Mouse (Mus musculus): ENCODE data around the gene Dcaf7. TPM values are rescaled to one million over a fixed set of nuclear protein-coding genes. Genes with fewer than 3 reads are reported as not detected.
"Not testable (repeated sequence)": the region's sequence is repeated elsewhere in the genome, so short reads cannot be mapped to it uniquely, and the experiment has no call there.

Gene Dcaf7
- polyA plus RNA-seq, 1 experiment from 2014 or later, result 152 TPM

DNA sequence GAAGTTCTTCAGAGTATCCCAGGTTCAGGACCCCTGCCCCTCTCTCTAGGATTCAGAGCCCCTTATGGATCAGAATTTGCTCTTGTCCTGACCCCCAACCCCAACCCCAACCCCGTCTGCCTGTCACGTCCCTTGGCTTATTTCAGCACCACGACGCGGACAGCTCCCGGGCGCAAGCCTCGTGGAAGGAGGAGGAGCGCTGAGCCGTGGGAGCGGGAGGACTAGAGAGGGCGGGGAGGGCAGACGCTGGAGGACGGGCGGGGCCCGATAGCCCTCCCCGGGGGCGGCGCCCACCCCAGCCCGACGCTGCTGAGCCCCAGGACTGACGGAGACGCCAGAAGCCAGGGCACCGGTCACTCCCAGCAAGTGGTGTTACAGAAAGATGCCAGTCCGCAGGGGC, 28.9 kb upstream of the Dcaf7 start, which contains the start of gene Kcnh6:
Gene Kcnh6 (plus strand): TSS at position 304 of the 400 bp plus-strand sequence.
- 3% methylated on average over 21 of the region's 25 CpGs for WGBS
- Histone ChIP-seq H3K4me3 (ENCODE audit: low read length) (peak within 1 kb of the TSS; percentile 32), H3K4me2 (ENCODE audit: low read length) (peak within 1 kb of the TSS; percentile 68), H3K9me3 (ENCODE audit: control insufficient read depth, low read length) (no peaks in the 10 kb centered on the region), H3K27ac (ENCODE audit: low read depth, low read length) (no peak within 1 kb of the TSS), H3K36me3 (ENCODE audit: control insufficient read depth, insufficient read depth, low read length) (no peaks in the 10 kb centered on the region), H3K9ac (ENCODE audit: low read depth, low read length) (peak within 1 kb of the TSS; percentile 53), H3K4me1 (ENCODE audit: control insufficient read depth, insufficient read depth, low read depth, low read length) (peaks cover 3% of the 10 kb centered on the region), H3K27me3 (replicated peaks; ENCODE audit: control insufficient read depth, insufficient read depth, low read length) (no peaks in the 10 kb centered on the region)
- no peak for ATAC-seq

DNA sequence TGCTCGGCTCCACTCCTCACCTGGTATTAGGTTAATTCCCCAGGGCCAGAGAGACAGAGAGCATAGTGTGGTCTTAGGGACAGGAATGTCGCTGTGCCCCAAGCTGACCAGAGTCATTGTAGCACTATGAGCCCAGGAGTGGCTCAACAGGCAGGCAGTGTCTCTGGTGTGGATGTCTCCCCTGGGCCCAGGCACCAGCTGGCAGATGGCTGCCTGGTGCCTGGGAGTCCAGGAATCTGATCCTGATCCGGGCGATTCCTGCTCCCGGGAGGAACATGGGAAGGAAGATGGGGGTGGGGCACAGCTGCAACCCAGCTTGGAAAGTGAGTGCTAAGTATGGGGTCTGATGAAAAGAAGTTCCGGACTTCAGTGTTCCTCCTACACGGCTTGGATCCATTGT, 24.0 kb upstream of the Dcaf7 start:
- WGBS, result 51% methylated on average over 7 of the region's 7 CpGs
- no peaks in the 10 kb centered on the region for H3K9me3 ChIP-seq (ENCODE audit: control insufficient read depth, low read length)
- no peak overlapping the region for H3K9ac ChIP-seq (ENCODE audit: low read depth, low read length)
- ATAC-seq, result no peak
- no peak overlapping the region for H3K4me3 ChIP-seq (ENCODE audit: low read length)
- peaks cover 11% of the 10 kb centered on the region for H3K4me1 ChIP-seq (ENCODE audit: control insufficient read depth, insufficient read depth, low read depth, low read length)
- H3K36me3 ChIP-seq (ENCODE audit: control insufficient read depth, insufficient read depth, low read length), result no peaks in the 10 kb centered on the region
- no peak overlapping the region for H3K4me2 ChIP-seq (ENCODE audit: low read length)
- no peak overlapping the region for H3K27ac ChIP-seq (ENCODE audit: low read depth, low read length)
- H3K27me3 ChIP-seq (replicated peaks; ENCODE audit: control insufficient read depth, insufficient read depth, low read length), result no peaks in the 10 kb centered on the region

DNA sequence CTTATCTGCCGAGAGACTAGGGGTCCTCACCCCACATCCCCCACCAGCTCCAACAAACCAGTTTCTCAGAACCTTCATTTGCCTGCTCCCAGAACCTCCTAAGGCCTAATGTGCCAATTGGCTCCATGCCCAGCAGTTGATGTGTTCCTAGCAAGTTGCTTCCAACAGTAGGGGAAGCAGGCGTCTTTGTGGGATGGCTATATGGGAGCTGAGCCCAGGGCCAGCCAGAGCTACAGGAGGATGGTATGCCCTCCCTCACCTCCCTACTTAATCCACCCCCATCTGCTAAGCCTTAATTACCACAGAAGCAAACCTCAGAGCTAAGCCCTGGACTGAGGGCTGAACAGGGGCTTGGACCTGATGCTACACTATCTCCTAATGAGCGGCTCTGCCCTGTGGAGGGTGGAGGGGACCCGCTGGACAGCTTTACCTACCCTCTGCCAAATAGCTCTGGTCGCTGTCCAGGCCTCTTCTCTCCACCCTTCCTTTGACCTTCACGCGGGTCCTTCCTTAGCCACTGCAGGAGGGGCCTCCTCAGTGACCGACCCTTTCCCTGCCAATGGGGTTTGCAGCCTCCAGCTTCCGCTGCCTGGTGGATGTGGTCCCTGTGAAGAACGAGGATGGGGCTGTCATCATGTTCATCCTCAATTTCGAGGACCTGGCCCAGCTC, 23.0 kb upstream of the Dcaf7 start:
- Histone ChIP-seq H3K36me3 (ENCODE audit: control insufficient read depth, insufficient read depth, low read length) (no peaks in the 10 kb centered on the region), H3K4me1 (ENCODE audit: control insufficient read depth, insufficient read depth, low read depth, low read length) (peaks cover 8% of the 10 kb centered on the region; the same call in 1 of the 2 replicates), H3K27me3 (replicated peaks; ENCODE audit: control insufficient read depth, insufficient read depth, low read length) (no peaks in the 10 kb centered on the region), H3K4me2 (ENCODE audit: low read length) (no peak overlapping the region), H3K27ac (ENCODE audit: low read depth, low read length) (no peak overlapping the region), H3K9me3 (ENCODE audit: control insufficient read depth, low read length) (no peaks in the 10 kb centered on the region), H3K9ac (ENCODE audit: low read depth, low read length) (no peak overlapping the region), H3K4me3 (ENCODE audit: low read length) (no peak overlapping the region)
- peak; percentile 69 for ATAC-seq
- 56% methylated on average over 11 of the region's 11 CpGs for WGBS

DNA sequence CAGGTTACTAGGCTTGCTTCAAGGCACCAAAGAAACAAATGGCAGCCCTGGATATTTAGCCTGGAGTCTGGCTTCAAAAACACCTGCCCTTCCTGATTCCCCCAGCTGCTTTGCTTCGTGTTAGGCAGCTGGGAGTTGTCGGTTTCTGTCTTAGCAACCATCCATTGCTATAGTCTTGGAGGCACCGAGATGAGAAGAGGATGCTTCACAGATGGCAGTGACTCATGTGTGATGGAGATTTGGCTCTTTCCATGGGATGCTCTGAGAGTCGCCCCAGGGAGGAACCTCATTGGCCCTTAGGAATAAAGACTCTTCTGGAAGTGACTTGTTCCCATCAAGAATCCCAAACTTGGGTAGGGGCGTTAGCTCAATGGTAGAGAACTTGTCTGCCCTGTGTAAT, 20.2 kb upstream of the Dcaf7 start:
- H3K27me3 ChIP-seq (replicated peaks; ENCODE audit: control insufficient read depth, insufficient read depth, low read length), result no peaks in the 10 kb centered on the region
- no peak overlapping the region for H3K27ac ChIP-seq (ENCODE audit: low read depth, low read length)
- H3K4me1 ChIP-seq (ENCODE audit: control insufficient read depth, insufficient read depth, low read depth, low read length), result peaks cover 18% of the 10 kb centered on the region
- no peak overlapping the region for H3K9ac ChIP-seq (ENCODE audit: low read depth, low read length)
- no peak for ATAC-seq
- H3K9me3 ChIP-seq (ENCODE audit: control insufficient read depth, low read length), result no peaks in the 10 kb centered on the region
- no peak overlapping the region for H3K4me3 ChIP-seq (ENCODE audit: low read length)
- no peaks in the 10 kb centered on the region for H3K36me3 ChIP-seq (ENCODE audit: control insufficient read depth, insufficient read depth, low read length)
- no peak overlapping the region for H3K4me2 ChIP-seq (ENCODE audit: low read length)
- 81% methylated on average over 5 of the region's 5 CpGs for WGBS

DNA sequence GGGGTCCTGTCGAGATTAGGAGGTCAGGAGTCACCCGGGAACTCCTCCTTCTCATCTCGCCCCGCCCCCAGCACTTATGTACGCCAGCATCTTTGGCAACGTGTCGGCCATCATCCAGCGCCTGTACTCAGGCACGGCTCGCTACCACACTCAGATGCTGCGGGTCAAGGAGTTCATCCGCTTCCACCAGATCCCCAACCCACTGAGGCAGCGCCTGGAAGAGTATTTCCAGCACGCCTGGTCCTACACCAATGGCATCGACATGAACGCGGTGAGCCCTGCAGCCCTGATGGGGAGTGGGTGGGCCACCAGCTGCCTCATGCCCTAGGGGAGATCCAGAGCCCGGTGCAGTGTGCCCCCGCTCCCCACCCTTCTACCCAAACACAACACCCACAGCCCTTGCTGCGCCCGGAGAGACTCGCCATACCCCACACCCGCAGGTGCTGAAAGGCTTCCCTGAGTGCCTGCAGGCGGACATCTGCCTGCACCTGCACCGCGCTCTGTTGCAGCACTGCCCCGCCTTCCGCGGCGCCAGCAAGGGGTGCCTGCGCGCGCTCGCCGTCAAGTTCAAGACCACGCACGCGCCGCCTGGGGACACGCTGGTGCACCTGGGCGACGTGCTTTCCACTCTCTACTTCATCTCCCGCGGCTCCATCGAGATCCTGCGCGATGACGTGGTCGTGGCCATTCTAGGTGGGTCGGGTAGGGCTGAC, 16.5 kb upstream of the Dcaf7 start:
- peak; percentile 86 for ATAC-seq
- H3K9ac ChIP-seq (ENCODE audit: low read depth, low read length), result peak overlapping the region; percentile 68
- peak overlapping the region; percentile 57 for H3K27ac ChIP-seq (ENCODE audit: low read depth, low read length)
- peaks cover 10% of the 10 kb centered on the region for H3K4me1 ChIP-seq (ENCODE audit: control insufficient read depth, insufficient read depth, low read depth, low read length)
- peak overlapping the region; percentile 54 for H3K4me3 ChIP-seq (ENCODE audit: low read length)
- H3K36me3 ChIP-seq (ENCODE audit: control insufficient read depth, insufficient read depth, low read length), result no peaks in the 10 kb centered on the region
- no peaks in the 10 kb centered on the region for H3K27me3 ChIP-seq (replicated peaks; ENCODE audit: control insufficient read depth, insufficient read depth, low read length)
- peak overlapping the region; percentile 76 for H3K4me2 ChIP-seq (ENCODE audit: low read length)
- H3K9me3 ChIP-seq (ENCODE audit: control insufficient read depth, low read length), result no peaks in the 10 kb centered on the region
- WGBS, result 1% methylated on average over 50 of the region's 50 CpGs

DNA sequence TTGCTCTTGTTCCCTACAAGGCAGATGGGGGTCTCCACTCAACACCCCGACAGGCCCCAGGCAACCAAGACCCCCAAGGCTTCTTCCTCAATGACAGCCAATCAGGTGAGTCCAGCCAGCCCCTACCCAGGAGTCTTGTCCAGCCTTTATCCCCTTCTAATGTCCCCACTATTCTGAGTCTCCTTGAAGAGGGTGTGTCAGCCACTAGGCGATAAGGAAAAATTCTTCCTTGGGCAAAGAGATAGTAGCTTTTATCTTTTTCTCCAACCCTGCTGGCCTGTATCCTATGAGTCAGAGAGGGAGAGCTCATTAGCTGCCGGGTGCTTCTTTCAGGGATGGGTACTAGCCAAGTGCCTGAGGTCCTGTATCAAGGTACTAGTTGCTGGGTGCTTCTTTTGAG, 10.9 kb upstream of the Dcaf7 start:
- Histone ChIP-seq H3K36me3 (ENCODE audit: control insufficient read depth, insufficient read depth, low read length) (no peaks in the 10 kb centered on the region), H3K9ac (ENCODE audit: low read depth, low read length) (no peak overlapping the region), H3K4me2 (ENCODE audit: low read length) (no peak overlapping the region), H3K9me3 (ENCODE audit: control insufficient read depth, low read length) (no peaks in the 10 kb centered on the region), H3K4me1 (ENCODE audit: control insufficient read depth, insufficient read depth, low read depth, low read length) (peaks cover 4% of the 10 kb centered on the region), H3K27me3 (replicated peaks; ENCODE audit: control insufficient read depth, insufficient read depth, low read length) (no peaks in the 10 kb centered on the region), H3K4me3 (ENCODE audit: low read length) (no peak overlapping the region), H3K27ac (ENCODE audit: low read depth, low read length) (no peak overlapping the region)
- ATAC-seq, result no peak
- WGBS, result 79% methylated on average over 3 of the region's 3 CpGs

DNA sequence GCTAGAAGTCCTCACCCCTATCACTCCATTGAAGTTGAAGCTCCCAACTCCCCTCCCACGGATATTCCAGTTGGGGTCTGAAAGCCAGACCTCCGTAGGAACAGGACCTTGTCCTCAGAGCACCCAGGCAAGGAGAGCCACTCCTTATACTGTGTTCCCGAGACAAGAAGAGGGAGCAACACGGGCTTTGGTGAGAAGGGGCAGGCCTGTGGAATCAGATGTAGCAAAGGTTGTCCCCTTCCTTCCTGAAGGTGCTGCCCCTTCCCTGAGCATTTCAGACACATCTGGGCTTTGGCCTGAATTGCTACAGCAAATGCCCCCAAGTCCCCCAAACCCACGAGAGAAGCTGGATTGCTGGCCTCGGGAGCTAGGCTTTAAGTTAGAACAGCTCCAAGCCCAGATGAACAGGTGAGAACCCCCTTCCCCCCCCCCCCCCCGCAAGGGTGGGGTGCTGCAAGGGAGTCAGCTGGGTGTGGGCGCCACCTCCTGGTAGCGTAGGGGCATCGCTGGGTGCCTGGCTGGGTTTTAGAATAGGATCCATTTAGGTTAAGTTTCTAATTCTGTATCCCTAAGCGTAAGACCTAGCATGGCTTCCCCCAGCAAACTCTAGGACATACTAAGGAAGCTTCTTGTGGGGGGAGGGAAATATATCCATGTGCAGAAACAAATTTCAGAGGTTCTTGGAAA, 10.1 kb upstream of the Dcaf7 start:
- Histone ChIP-seq H3K4me1 (ENCODE audit: control insufficient read depth, insufficient read depth, low read depth, low read length) (no peaks in the 10 kb centered on the region), H3K27me3 (replicated peaks; ENCODE audit: control insufficient read depth, insufficient read depth, low read length) (no peaks in the 10 kb centered on the region), H3K4me3 (ENCODE audit: low read length) (no peak overlapping the region), H3K9ac (ENCODE audit: low read depth, low read length) (no peak overlapping the region), H3K27ac (ENCODE audit: low read depth, low read length) (no peak overlapping the region), H3K9me3 (ENCODE audit: control insufficient read depth, low read length) (no peaks in the 10 kb centered on the region), H3K36me3 (ENCODE audit: control insufficient read depth, insufficient read depth, low read length) (no peaks in the 10 kb centered on the region), H3K4me2 (ENCODE audit: low read length) (no peak overlapping the region)
- ATAC-seq, result peak; percentile 34; the same call in 1 of the 2 replicates
- WGBS, result 49% methylated on average over 10 of the region's 11 CpGs

DNA sequence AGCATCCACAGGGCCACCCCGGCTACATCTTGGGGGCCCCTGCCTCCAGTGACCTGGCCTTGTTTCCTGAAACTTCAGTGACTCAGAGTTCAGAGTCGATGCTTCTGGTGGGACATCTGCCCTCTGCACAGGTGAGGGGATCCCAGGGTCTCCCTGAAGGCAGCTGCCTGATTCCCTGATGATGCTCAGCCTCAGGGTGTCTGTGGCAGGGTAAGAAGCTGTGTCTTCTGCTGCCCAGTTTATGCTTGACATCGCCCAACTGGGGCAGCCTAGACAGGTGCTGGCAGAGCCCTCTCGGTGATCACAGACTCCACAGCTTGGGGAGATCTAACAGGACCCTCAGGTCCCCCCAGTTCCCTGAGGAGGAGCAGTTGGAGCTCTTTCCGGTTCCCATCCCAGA, 9.1 kb upstream of the Dcaf7 start:
- no peak overlapping the region for H3K4me2 ChIP-seq (ENCODE audit: low read length)
- H3K9ac ChIP-seq (ENCODE audit: low read depth, low read length), result no peak overlapping the region
- no peaks in the 10 kb centered on the region for H3K9me3 ChIP-seq (ENCODE audit: control insufficient read depth, low read length)
- H3K36me3 ChIP-seq (ENCODE audit: control insufficient read depth, insufficient read depth, low read length), result no peaks in the 10 kb centered on the region
- WGBS, result 93% methylated on average over 5 of the region's 5 CpGs
- no peaks in the 10 kb centered on the region for H3K27me3 ChIP-seq (replicated peaks; ENCODE audit: control insufficient read depth, insufficient read depth, low read length)
- H3K4me1 ChIP-seq (ENCODE audit: control insufficient read depth, insufficient read depth, low read depth, low read length), result no peaks in the 10 kb centered on the region
- no peak for ATAC-seq
- no peak overlapping the region for H3K4me3 ChIP-seq (ENCODE audit: low read length)
- H3K27ac ChIP-seq (ENCODE audit: low read depth, low read length), result no peak overlapping the region

DNA sequence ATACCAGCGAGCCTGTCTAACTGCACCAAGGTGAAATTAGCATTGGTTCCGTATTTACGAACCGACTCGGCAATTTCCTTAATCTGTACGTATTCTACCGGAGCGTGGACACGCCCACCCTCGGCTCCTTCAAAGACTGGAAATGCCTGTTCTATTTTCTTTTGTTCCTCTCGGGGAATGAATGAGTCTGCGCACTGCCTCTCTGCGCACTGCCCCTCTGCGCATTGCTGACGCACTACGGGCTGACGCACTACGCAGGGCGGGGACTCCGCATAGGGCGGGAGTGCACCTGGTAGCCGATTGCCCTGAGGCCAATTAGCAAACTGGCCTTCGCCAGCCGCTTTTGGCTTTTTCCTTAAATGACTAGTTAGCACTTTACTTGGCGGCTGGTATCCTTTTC, 4.6 kb upstream of the Dcaf7 start:
- H3K4me3 ChIP-seq (ENCODE audit: low read length), result peak overlapping the region; percentile 33
- not testable (repeated sequence) for H3K36me3 ChIP-seq (ENCODE audit: control insufficient read depth, insufficient read depth, low read length); ATAC-seq; H3K4me1 ChIP-seq (ENCODE audit: control insufficient read depth, insufficient read depth, low read depth, low read length); H3K9me3 ChIP-seq (ENCODE audit: control insufficient read depth, low read length); H3K27me3 ChIP-seq (replicated peaks; ENCODE audit: control insufficient read depth, insufficient read depth, low read length)
- peak overlapping the region; percentile 61 for H3K27ac ChIP-seq (ENCODE audit: low read depth, low read length)
- 41% methylated on average over 5 of the region's 25 CpGs for WGBS
- peak overlapping the region; percentile 37; the same call in 1 of the 2 replicates for H3K4me2 ChIP-seq (ENCODE audit: low read length)
- H3K9ac ChIP-seq (ENCODE audit: low read depth, low read length), result peak overlapping the region; percentile 41; the same call in 1 of the 2 replicates
